Mouse (Mus musculus): ENCODE results near the gene Npff. TPM values are rescaled to one million over a fixed set of nuclear protein-coding genes. Genes with fewer than 3 reads are reported as not detected.
A peak's percentile ranks its signal among the peaks of the same experiment; 100 is the strongest.

The Npff gene
- polyA plus RNA-seq, 1 experiment from 2014 or later, result 2.4 TPM

DNA sequence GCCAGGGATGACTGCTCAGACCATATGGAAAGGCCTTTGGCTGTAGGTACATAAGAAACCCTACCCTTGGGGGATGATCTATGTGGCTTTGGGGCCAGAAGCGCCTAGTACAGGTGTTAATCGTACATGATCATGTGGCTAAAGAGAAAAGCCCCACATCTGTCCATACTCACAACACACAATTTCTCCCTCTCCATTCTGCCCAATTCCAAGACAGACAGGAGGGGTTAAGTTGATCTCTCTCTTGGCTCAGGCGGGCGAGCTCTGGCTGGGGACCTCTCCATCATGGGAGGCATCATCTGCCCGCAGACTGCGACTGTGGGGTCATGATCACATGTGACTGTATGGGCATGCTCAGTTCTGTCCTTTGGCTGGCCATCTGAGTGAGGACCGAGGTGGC, 9.2 kb upstream of the Npff start:
- WGBS, result 95% methylated on average over 7 of the region's 7 CpGs
- Histone ChIP-seq H3K4me3 (no peak overlapping the region), H3K27ac (no peak overlapping the region), H3K27me3 (ENCODE audit: insufficient read depth, poor library complexity, severe bottlenecking) (no peaks in the 10 kb centered on the region), H3K36me3 (peaks cover 83% of the 10 kb centered on the region), H3K9me3 (no peaks in the 10 kb centered on the region), H3K4me1 (replicated peaks) (no peaks in the 10 kb centered on the region)
- no peak for DNase-seq (ENCODE audit: low spot score)

DNA sequence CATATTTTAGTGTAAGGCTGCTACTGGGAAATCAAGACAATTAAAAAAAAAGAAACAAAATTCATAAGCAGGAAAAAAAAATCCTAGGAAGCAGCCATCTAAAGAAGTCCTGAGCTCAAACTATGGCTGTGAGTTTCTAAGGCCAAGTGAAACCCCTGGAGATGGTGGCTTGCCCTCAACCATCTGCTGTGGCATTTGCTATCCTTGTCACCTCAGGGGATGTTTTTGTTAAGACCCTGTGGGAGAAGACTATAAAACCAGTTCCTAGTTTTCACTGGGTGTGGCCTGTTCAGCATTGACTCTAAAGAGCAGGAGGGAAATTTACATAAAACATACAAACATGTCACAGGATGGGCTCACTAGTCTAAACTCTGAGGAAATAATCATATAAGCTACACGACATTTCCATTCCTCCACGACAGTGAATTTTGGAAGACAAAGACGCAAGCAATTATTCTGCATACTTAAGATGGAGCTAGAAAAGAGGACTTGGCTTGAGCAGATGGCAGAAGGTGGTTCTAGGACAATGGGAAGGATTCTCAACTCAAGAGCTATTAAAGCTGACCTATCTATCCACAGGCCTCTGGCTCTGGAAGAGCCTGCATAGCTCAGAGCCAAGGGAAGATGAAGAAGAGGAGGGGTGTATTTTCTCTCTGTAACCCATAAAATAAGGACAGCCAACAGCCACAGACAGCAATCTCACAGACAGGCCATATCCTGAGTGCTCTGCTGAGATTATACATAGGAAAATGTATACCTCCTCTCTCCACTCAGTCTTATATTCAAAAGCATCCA, 7.6 kb upstream of the Npff start:
- no peaks in the 10 kb centered on the region for H3K4me1 ChIP-seq (replicated peaks)
- no peaks in the 10 kb centered on the region for H3K9me3 ChIP-seq
- DNase-seq (ENCODE audit: low spot score), result no peak
- peaks cover 90% of the 10 kb centered on the region for H3K36me3 ChIP-seq
- H3K27ac ChIP-seq, result no peak overlapping the region
- no peaks in the 10 kb centered on the region for H3K27me3 ChIP-seq (ENCODE audit: insufficient read depth, poor library complexity, severe bottlenecking)
- WGBS, result 92% methylated on average over 3 of the region's 3 CpGs
- no peak overlapping the region for H3K4me3 ChIP-seq

DNA sequence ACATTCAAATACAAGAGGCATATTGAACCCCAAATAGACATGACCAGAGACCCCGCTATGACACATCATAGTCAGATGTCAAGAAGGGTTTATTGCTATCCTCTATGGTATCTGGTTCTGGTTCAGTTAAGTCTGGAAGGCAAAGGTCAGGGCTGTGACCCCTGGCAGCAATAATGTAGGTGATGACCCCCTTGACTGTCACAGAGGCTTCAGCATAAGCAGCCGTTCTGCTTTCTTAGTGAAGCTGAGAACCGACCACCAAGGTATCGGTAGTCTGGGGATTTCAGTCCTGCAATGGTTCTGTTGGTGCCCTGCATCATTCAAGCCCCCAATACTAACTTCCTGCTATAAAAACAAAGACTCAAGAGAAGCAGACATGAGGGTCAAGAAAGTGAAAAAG, 6.8 kb upstream of the Npff start:
- Histone ChIP-seq H3K4me3 (no peak overlapping the region), H3K36me3 (peaks cover 83% of the 10 kb centered on the region), H3K4me1 (replicated peaks) (no peaks in the 10 kb centered on the region), H3K27ac (no peak overlapping the region), H3K27me3 (ENCODE audit: insufficient read depth, poor library complexity, severe bottlenecking) (no peaks in the 10 kb centered on the region), H3K9me3 (no peaks in the 10 kb centered on the region)
- DNase-seq (ENCODE audit: low spot score), result no peak
- WGBS, result 85% methylated on average over 4 of the region's 4 CpGs

DNA sequence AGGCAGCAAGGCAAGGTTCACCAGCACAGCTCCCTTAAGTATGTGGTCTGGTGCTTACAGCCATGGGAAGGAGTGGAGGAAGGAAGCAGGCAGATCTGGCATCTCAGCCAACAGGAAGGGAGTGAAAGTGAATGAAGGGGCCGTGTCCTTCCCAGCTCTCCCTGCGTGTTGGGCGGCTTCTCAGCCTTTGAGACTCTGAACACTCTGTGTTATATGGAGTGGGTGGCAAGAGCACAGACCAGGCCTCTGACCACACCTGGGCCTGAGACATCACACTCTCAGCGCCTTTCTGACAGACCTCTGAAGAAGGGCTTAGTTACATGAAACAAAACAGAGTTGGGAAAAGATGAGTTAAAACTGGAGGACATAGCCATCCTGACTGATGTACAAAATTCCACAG, 5.8 kb upstream of the Npff start:
- Histone ChIP-seq H3K4me1 (replicated peaks) (no peaks in the 10 kb centered on the region), H3K4me3 (no peak overlapping the region), H3K9me3 (no peaks in the 10 kb centered on the region), H3K27ac (no peak overlapping the region), H3K36me3 (peaks cover 76% of the 10 kb centered on the region), H3K27me3 (ENCODE audit: insufficient read depth, poor library complexity, severe bottlenecking) (no peaks in the 10 kb centered on the region)
- 83% methylated on average over 4 of the region's 4 CpGs for WGBS
- DNase-seq (ENCODE audit: low spot score), result no peak

DNA sequence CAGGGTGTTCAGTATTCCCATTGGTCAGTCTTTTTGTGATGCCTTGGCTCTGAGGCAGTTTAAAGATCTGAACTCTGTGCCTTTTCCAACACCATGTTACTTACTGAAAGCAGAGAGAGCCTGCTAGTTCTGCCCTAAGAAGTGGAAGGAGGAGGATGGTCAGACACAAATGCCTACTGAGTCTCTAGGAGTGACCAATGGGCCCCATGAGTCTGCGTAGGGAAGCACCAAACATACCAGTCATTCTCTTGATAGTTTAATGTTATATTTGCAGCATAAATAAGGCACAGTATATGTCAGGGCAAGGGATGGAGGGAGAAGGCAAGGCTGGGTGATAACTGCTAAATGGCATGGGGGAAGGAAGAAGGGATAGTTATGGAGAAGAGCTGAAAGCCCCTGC, 3.7 kb upstream of the Npff start:
- Histone ChIP-seq H3K27ac (no peak overlapping the region), H3K9me3 (no peaks in the 10 kb centered on the region), H3K4me3 (no peak overlapping the region), H3K36me3 (peaks cover 79% of the 10 kb centered on the region), H3K27me3 (ENCODE audit: insufficient read depth, poor library complexity, severe bottlenecking) (no peaks in the 10 kb centered on the region), H3K4me1 (replicated peaks) (no peaks in the 10 kb centered on the region)
- WGBS, result 96% methylated on average over 1 of the region's 1 CpGs
- no peak for DNase-seq (ENCODE audit: low spot score)

DNA sequence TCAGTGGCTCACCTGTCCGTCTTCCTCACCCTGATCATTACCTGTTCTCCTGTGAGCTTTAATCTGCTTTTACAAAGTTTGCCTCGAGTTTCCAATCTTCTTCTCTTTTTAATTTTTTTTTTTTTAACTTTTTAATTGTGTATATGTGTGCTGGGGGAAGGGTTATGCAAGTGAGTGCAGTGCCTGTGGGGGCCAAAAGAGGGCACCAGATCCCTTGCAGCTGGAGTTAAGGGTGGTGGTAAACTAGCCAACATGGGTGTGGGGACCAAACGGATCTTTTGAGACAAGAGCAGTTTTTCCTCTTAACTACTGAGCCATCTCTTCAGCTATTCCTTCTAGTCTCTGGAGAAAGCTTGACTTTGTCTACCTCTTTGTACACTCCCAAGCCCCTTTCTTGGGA, 3.2 kb upstream of the Npff start:
- H3K4me3 ChIP-seq, result no peak overlapping the region
- no peaks in the 10 kb centered on the region for H3K27me3 ChIP-seq (ENCODE audit: insufficient read depth, poor library complexity, severe bottlenecking)
- no peak for DNase-seq (ENCODE audit: low spot score)
- no peaks in the 10 kb centered on the region for H3K9me3 ChIP-seq
- H3K27ac ChIP-seq, result no peak overlapping the region
- 74% methylated on average over 3 of the region's 3 CpGs for WGBS
- H3K4me1 ChIP-seq (replicated peaks), result no peaks in the 10 kb centered on the region
- H3K36me3 ChIP-seq, result peaks cover 76% of the 10 kb centered on the region

DNA sequence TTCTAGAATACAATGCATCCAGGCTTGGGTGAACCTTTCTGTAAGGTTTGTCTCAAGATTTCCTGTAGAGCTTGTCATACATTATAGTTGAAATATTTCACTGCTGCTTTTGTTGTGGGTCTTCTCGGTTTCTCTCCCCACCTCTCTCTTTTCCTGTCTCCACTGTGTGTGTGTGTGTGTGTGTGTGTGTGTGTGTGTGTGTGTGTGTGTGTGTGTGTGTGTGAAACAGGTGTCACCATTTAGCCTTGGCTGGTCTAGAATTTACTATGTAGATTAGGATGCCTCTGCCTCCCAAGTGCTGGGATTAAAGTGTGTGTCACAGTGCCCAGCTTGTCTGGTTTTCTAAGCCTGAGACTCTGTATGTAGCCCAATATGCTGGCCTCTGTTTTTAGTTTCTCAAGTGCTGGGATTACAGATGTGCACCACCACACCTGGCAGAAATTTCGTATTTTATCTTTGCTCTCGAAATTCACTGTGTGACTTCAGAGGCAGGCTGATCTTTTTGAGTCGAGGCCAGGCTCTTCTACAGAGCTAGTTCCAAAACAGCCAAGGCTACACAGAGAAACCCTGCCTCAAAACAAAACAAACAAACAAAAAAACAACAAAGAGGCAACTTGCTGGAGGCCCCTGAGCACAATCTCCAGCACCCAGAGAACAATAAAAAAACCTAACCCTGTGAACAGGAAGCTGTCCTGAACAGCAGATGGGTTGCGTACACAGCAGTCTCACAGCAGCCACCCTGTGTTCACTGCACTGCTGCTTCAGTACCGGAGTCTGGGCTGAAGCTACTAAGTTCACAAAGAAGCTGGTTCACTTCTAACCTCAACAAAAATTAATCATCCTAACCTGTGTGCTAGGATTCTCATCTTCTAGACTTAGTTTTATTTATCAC, 1.6 kb upstream of the Npff start:
- WGBS, result 88% methylated on average over 6 of the region's 6 CpGs
- no peak for DNase-seq (ENCODE audit: low spot score)
- Histone ChIP-seq H3K4me1 (replicated peaks) (no peaks in the 10 kb centered on the region), H3K4me3 (no peak overlapping the region), H3K36me3 (peaks cover 78% of the 10 kb centered on the region), H3K27me3 (ENCODE audit: insufficient read depth, poor library complexity, severe bottlenecking) (no peaks in the 10 kb centered on the region), H3K27ac (no peak overlapping the region), H3K9me3 (no peaks in the 10 kb centered on the region)

DNA sequence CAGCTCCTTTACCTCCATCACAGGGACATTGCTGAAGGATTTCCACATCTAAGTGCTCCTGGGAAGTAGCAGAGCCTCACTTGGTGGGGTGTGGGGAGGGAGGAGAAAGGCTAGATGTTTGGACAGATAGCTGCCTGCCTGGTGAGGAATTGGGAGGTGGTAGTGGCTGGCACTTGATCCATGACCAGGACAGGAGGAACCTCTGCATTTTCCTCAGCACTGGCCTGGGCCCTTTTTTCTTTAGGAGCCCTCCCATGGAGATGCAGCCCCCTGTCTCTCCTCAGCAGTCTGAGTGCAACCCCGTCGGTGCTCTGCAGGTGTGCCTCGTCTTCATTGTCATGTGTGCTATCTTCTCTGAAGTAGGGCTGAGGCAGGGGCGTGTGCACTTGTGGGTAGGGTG, 3.3 kb downstream of the Npff start:
- no peaks in the 10 kb centered on the region for H3K9me3 ChIP-seq
- H3K27ac ChIP-seq, result no peak overlapping the region
- H3K27me3 ChIP-seq (ENCODE audit: insufficient read depth, poor library complexity, severe bottlenecking), result no peaks in the 10 kb centered on the region
- no peak overlapping the region for H3K4me3 ChIP-seq
- peaks cover 50% of the 10 kb centered on the region for H3K36me3 ChIP-seq
- peaks cover 36% of the 10 kb centered on the region for H3K4me1 ChIP-seq (replicated peaks)
- no peak for DNase-seq (ENCODE audit: low spot score)
- whole genome bisulfite sequencing, result 82% methylated on average over 4 of the region's 4 CpGs

DNA sequence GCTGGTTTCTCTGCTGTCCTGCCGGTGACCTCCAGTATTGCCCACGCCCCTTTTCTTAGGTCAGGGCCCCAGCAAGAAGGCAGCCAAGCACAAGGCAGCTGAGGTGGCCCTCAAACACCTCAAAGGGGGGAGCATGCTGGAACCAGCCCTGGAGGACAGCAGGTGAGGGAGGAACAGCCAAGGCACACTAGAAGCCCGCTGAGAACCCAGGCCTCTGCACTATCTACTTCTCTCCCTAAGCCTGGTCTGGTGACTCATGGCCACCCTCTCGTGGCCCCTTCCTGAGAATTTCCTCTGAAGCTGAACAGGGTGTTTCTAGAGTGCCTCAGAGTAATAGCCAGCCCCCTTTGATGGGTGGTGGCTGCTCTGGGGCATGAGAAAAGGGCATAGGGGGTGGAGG, 4.3 kb downstream of the Npff start:
- no peak for DNase-seq (ENCODE audit: low spot score)
- H3K27ac ChIP-seq, result peak overlapping the region; percentile 23; the same call in 1 of the 2 replicates
- H3K4me1 ChIP-seq (replicated peaks), result peaks cover 47% of the 10 kb centered on the region
- WGBS, result 91% methylated on average over 4 of the region's 4 CpGs
- H3K36me3 ChIP-seq, result peaks cover 45% of the 10 kb centered on the region
- H3K9me3 ChIP-seq, result no peaks in the 10 kb centered on the region
- no peaks in the 10 kb centered on the region for H3K27me3 ChIP-seq (ENCODE audit: insufficient read depth, poor library complexity, severe bottlenecking)
- H3K4me3 ChIP-seq, result no peak overlapping the region

DNA sequence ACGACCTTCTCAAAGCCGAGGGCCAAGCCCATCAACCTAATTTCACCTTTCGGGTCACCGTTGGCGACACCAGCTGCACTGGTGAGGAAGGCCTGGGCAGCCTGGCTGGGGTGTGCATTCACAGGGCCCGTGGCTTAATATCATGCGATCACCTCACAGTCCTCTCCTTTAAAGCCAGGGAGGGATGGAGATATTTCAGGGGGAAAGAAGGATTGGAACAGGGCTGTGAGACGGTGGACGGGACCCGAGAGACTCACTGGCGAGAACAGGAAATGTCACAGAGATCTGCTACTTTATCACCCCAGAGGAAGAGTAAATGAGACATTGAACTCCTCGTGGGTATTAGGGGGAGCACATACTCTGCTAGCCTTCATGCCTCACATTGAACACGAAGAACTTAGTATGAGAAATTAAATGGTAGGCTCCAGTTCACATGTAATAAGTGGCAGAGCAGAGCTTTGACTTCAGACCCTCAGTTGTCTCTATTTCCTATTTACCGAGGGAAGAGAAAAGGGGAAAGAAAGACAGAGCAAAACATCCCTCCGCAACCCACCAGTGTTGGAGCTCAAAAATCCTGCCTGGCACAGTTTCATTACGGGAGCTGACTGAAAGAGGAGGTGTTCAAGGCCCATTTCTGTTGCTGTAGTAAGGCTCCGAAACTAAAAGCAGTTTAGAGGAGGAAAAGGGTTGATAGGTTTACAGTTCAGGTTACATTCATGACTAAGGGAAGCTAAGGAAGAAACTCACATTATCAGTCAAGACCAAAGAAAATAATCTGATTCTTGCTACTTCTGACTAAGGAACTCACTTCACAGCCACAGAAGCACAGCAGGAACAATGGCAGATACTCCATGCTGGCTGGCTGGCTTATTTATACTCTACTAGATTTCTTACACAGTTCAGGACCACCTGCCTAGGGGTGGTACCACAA, 5.3 kb downstream of the Npff start:
- no peaks in the 10 kb centered on the region for H3K9me3 ChIP-seq
- H3K36me3 ChIP-seq, result peaks cover 41% of the 10 kb centered on the region
- no peak for DNase-seq (ENCODE audit: low spot score)
- peak overlapping the region; percentile 99 for H3K27ac ChIP-seq
- no peaks in the 10 kb centered on the region for H3K27me3 ChIP-seq (ENCODE audit: insufficient read depth, poor library complexity, severe bottlenecking)
- H3K4me3 ChIP-seq, result peak overlapping the region; percentile 73
- 72% methylated on average over 17 of the region's 17 CpGs for WGBS
- peaks cover 51% of the 10 kb centered on the region for H3K4me1 ChIP-seq (replicated peaks)

DNA sequence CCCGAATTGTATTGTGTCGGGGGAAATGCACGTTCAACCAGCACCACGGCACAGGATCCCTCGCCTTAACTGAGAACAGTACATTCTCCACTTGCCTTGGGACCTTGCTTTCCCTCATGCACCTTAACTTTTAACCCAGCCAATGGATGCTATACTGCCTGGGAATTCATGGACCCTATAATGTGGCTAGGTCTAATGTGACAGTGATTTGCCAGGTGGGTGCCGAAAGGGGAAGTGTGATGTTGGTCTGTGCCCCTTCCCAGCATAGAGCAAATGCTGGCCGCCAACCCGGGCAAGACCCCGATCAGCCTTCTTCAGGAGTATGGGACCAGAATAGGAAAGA, 5.9 kb downstream of the Npff start:
- Histone ChIP-seq H3K27ac (peak overlapping the region; percentile 99), H3K27me3 (ENCODE audit: insufficient read depth, poor library complexity, severe bottlenecking) (no peaks in the 10 kb centered on the region), H3K4me3 (peak overlapping the region; percentile 73), H3K36me3 (peaks cover 35% of the 10 kb centered on the region), H3K4me1 (replicated peaks) (peaks cover 51% of the 10 kb centered on the region), H3K9me3 (no peaks in the 10 kb centered on the region)
- WGBS, result 14% methylated on average over 9 of the region's 9 CpGs
- DNase-seq (ENCODE audit: low spot score), result no peak

DNA sequence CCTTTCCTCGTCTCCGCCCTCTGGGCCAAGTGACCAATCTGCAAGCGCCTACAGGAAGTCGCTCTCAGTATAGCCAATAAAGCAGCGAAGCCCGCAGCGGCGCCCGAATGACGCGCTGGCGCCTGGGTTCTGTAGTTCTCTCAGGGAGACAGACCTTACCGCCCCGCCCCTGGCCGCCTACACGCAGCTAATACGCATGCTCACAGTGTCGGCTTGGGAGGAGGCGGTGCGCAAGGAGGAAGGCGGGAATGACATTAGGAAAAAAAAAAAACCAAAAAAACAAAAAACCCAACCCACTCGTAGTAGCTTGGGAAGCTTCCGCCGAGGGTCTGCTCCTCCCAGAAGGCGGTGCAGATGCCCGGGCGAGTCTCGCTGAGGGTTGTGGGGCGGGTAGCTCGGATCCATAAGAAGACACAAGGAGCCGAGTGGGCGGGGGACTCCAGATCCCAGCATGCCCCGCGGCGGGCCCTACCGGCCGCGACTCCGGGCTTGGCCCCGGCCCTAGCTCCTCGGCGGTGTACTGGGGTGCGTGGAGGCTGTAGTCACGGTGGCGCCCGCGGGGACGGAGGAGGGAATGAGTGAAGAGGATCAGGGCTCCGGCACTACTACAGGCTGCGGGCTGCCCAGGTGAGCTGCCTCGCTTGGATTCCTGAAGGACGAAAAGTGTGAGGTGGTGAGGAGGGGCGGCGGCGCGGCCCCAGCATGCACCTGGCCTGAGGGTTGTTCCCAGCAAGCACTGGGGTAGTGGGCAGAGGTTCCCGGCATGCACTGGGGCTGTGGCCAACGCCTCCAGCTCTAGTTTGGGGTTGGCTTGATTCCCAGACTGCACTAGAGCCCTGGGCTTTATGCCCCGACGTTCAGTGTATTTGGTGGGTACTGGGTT, 6.5 kb downstream of the Npff start, which contains the start of gene Tarbp2:
TSS of gene Tarbp2 (plus strand) at position 217 of the 883 bp plus-strand sequence.
- Histone ChIP-seq H3K36me3 (peaks cover 31% of the 10 kb centered on the region), H3K9me3 (no peaks in the 10 kb centered on the region)

More for the DNA sequence above, 6.5 kb downstream of the Npff start, which contains the start of gene Tarbp2:
- peak within 1 kb of the TSS; percentile 99 for H3K27ac ChIP-seq
- DNase-seq (ENCODE audit: low spot score), result peak; percentile 99
- WGBS, result under 1% methylated on average over 60 of the region's 60 CpGs
- H3K27me3 ChIP-seq (ENCODE audit: insufficient read depth, poor library complexity, severe bottlenecking), result no peaks in the 10 kb centered on the region
- H3K4me1 ChIP-seq (replicated peaks), result peaks cover 51% of the 10 kb centered on the region
- H3K4me3 ChIP-seq, result peak within 1 kb of the TSS; percentile 73

Measured in hindbrain, embryonic 10.5 days (tissue).